Mouse (Mus musculus) CD4-positive, CD25-positive, alpha-beta regulatory T cell, adult 4 months (primary cell): ENCODE data around the gene Cd8a. TPM values are rescaled to one million over a fixed set of nuclear protein-coding genes. Genes with fewer than 3 reads are reported as not detected.

ENCODE experiments used
- ATAC-seq: one replicate; pipeline ENCODE4 v1.8.0; 2017
- polyA plus RNA-seq, 2 experiments: library from polyadenylated mRNA; unstranded; fragments of 100-300 nt; shearing (Covaris generic); gene quantifications; one replicate each; pipeline ENCODE4 v1.2.1; 2017

Cd8a gene
- polyA plus RNA-seq, 2 experiments from 2014 or later = 1.6 to 2.4 TPM

DNA sequence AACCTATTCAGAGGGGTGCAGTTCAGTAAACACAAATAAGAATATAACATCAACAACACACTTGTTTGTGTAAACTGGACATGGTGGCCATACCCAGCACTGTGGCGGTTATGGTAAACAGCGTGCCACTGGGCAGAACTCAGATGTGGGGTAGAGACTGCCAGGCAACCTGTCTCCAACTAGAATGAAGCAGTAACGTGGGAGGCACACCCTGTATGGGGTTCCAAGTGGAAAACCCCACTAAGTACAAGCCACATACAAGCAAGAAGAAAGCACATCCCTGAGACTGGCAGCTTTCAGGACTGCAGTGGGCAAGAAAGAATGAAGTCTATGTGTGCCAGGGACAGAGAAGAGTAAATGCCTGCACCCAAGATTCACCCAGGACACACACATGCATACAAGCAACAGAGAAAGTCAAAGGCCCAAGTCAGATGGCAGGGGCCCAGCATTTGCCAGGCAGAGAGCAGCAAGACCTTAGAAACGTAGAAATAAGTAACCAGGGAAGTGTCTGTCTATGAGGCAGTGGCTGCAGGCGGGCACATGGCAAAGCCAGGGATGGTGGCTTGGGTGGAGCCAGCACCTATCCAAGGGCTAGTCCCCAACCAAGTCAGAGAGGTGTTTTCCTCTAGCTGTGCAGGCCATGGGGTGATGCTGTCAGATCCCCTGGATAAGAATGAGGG, 1.0 kb upstream of the Cd8a start:
- ATAC-seq = no peak

DNA sequence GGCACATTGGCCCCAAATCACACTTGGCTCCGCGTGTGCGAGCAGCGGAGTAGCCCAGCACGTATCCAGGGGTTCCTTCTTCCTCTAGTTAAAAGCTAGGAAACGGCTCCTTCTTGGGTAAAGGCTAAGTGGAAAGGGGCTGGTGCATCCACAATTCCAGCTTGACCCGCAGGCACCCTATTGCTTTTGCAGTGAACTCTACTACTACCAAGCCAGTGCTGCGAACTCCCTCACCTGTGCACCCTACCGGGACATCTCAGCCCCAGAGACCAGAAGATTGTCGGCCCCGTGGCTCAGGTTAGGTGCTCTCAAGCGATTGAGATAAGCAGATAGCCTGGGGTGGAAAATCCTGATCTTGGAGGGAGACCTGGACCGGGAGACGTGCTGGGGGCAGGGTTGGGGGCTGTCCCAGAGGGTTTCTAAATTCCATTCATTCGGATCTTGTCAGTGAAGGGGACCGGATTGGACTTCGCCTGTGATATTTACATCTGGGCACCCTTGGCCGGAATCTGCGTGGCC, 1.1 kb downstream of the Cd8a start:
- ATAC-seq = no peak

DNA sequence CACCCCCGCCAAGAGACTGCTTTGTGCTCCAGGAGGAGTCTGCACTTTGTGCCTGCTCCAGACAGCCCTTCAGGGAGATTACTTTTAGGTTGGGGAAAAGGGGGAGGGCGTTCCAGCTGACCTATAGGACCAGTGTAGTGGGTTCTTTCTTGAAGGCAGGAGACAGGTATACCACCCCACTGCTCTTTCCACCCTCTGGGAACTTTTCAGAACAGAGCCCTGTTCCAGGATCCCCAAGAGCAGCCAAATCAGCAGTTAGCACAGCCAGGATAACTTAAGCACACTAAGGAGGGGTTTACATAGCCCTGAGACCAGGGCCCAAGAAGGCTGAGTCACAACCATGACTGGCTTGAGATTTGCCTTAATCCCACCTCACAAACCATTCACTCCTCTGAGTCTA, 1.7 kb downstream of the Cd8a start:
- no peak for ATAC-seq

DNA sequence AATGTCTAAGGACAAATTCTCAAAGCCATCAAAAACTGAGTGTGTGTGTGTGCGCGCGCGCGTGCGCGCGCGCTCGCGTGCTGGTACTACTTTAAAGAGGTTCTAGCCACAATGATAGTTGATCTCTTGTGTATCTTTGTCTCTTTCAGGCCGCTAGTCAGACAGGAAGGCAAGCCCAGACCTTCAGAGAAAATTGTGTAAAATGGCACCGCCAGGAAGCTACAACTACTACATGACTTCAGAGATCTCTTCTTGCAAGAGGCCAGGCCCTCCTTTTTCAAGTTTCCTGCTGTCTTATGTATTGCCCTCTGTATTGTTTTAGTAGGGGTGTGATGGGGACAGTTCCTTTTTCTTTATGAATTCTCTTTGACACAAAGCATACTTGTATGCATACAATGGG, 3.5 kb downstream of the Cd8a start:
- no peak for ATAC-seq

DNA sequence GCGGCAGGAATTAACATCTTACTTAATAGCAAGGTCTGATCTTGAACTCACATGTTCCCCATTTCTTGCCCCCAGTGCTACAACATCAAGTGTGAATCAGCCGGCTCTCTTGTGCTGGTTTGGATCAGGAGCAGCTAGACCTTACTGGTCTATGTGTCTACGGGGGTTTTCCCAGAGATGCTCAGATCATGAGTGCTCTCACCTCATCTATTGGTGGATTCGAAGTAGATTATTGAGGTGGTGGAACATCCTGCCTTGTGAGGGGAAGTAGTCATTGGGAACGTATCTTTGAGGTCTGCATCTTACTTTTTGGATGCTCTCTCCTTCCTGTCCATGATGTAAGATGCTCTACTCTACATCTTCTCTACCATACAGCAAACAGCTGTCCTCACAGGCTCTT, 8.4 kb downstream of the Cd8a start:
- no peak for ATAC-seq

DNA sequence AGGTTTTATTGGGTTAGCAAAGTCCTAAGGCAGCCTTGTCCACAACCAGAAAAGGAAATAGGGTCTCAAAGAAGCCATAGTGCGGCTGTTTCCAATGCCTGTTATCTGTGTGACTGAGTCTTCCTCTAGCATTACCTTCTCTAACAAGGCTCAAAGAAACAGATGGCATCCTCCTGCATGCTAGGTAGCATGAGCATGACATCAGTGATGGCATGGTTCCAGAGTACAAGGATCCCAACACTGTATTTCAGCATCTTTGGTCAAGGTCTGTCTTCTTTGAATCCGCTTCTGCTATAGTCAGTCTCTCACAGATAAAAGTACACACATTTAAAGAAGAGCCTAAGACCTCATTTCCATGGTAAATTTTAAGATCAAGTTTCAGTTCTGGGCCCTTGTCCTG, 17.3 kb downstream of the Cd8a start:
- ATAC-seq = no peak

DNA sequence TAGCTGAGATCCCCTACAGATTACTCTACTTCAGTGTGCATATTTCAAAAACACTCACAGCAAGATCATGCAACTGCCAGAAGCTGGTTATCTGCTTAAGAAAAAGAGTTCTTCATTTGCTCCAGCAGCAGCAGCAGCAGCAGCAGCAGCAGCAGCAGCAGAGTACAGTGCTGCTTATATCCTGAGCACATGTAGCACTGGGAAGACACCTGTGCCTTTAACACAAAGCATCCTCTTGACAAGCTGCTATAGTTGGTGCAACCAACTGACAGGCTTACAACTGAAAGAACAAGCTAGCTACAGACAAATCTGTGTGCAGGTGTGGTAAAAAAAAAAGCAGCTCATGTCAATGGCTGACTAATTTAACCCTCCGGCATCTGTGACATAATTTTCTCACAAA, 22.8 kb downstream of the Cd8a start:
- ATAC-seq = no peak

DNA sequence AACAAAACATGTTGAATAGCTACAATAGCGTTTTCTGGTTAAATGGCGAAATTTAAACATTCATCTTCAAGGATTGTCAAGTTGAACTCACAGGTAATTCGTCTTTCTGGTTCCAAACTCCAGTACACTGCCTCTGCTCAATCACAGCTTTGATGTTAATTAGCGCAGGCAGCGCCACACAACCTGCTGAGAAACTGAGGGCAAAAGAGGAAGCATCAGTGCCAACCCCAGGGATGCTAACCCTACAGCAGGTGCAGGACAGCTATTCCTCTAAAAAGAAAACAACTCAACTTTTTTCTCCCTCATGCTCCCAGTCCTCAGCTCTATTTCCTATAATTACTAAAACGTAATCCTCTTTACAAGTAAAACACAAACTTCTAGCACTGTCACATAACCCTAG, 23.5 kb downstream of the Cd8a start:
- no peak for ATAC-seq

DNA sequence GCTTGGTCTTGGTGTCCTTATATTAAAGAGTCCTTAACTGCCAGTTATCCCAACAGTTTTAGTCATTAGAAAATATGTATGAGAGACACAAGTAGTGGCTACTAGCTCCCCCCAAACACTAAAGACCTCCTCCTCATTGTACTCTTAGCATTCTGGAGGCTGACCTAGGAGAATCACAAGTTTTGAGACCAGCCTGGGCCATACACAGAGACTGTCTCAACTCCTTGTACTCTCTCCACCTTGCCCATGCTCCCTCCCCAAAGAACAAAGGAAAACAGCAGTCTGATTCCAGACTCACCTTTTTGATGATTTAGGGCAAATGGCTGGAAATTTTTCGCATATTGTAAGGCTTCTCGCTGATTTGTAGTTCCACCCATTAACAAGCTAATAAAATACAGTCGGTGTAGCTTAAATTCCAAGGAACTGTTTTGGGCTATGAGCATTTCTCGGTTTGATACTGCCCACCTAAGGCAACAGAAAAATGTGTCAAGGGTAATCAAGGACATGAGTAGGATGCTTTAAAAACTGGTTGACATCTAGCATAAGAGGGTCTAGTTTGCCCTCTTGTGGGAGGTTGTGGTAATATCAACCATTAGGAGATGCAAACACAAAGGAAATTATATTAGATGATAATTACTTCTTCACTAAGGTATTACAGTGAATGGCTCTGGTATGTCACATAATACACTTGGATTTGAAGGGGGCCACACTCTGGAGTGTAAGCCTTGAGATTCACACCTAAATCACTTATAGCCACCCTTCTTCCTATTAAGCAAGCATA, 25.8 kb downstream of the Cd8a start:
- peak; percentile 67 for ATAC-seq

DNA sequence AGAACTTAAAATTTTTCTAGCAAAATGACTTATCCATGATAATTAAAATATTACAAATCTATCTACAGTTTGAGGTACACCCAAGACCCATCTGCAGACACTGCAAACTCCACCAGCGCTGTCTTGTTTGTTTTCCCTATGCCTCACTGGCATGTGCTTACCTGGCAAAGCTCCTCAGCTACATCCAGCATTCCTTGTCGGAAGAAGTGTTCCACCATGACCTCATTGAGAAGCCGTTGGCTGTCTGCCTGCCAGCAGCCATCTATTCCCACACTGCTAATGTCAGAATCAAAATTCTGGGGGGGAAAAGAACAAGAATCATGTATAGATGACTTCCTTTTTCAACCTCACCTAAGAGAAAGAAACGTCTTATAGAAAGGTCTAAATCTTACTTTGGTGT, 41.4 kb downstream of the Cd8a start:
- ATAC-seq = no peak

DNA sequence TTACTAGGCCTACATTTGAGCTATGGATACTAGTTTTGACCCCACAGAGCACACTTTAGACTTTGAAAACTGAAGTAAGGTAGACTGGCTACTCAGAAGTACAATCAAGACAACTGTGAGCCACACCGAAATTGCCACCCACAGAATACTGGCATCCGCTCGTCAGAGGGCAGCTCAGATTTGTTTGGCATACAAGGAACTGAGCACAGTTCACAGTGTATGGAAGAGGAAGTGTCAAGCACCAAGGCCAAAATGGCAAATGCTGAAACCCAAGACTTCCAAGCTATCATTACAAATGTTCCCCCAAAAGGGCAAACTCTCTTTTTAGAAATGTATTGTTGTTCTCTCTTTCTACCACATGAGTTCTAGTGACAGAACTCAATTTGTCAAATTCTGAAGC, 42.2 kb downstream of the Cd8a start:
- no peak for ATAC-seq

DNA sequence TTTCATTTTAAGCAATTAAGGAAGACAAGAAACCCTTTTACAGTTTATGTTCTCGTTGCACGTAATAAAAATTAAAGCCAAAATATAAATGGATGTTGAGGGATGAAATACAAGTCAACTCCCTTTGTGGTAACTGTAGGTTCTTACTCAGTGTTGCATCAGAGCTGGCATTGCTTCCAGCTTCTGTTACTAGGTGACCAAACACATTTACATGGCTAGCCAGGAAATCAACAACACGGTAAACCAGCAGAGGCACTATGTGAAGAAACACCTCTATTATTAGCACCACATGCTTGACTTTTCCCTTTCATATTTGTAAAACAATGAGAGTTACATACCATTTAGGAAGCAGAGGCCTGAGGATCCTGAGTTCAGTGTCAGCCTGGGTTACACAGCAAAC, 45.6 kb downstream of the Cd8a start:
- ATAC-seq = no peak

DNA sequence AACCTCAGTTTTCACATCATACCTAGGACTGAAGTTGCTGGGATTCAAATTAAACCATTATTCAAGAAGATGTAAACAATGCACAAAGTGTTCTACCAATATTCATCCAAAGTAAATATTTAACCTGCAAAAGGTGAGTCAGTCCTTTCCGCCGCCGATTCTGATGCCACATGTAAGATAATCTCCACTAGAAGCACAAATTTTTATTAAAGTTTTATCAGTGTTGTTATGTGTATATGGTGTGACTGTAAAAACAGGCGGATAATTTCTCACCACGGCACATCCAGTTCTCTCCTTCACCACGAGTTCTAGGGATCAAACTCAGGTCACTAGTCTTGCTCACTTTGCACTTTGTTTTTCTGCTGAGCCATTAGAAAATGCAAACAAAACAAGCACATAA, 47.6 kb downstream of the Cd8a start:
- no peak for ATAC-seq

DNA sequence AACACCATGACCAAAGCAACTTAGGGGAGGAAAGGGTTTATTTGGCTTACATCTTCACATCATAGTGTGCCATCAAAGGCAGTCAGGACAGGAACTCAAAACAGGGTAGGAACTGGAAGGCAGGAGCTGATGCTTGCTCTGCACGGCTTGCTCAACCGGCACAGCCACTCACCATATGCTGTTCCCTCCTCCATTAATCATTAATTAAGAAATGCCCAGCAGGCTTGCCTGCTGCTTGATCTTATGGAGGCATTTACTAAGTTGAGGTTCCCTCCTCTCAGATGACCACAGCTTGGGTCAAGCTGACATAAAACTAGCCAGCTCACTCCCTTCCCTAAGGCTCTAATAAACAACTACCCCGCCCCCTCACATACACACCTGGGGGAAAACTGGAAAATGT, 48.9 kb downstream of the Cd8a start:
- ATAC-seq = no peak

DNA sequence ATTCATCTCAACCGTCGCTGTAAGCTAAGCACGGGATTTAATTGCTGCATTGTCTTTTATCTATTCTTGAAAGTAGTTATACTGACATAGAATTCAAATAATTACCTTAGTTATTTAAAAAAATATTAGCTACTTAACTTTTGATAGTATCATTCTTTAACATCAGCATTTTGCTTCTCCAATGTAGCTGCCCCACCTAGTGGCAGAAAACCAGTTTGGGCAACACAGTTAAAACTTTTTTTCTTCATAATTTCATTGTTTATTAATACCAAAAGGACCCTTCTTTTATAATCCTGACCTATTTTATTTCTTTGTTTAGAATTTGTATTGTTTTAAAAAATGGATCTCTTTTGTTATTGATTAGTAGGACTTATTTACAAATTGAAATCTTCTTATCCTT, 49.9 kb downstream of the Cd8a start:
- ATAC-seq = peak; percentile 32

DNA sequence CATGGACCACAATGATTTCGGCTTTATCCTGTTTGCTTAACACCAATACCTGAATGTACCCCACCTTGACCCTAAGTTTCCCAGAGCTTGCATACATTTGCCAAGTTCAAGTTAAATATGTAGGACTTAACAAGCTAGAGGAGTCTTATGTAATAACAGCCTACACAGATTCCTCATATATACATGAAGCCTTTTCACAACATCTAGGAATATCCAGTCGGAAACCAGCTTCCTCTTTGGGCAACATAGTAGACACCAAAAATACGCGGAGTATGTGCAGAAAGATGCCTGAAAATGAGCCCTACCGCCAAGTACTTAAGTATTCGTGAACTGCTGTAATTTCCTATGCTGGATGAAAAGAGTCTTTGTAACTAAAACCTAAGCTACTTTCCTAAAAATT, 52.5 kb downstream of the Cd8a start:
- ATAC-seq = no peak

DNA sequence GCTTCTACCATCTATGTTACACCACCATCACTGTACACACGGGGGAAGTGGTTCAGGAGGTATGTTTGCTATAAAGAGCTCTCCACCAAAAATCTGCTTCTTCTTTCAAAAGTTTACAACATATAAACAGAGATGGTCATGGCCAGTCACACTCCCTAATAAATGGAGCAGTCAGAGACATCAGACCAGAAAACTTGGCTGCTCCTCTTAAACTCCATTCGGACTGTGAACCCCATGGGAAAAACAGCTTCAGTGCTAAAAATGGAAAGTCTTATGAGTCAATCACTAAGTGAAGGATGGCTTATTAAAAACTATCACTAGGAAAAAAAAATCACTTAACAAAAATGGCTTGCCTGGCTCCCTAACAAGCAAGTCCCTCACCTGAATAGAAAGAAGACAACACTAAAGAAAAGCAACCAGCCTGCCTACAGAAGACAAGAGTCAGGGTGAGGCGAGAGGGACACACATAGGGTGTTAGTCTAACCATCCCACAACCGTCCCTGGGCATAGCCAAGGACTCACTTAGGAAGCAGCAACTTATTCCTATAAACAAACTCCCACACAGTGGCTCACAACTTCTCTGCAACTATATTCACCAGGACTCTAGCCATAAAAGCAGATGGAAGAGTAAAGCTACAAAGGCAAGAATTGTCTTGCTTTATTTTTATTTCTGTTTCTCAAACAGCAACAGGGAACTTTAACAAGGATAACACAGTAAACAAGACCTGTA, 54.9 kb downstream of the Cd8a start:
- no peak for ATAC-seq

Other genes starting within 250 kb of the Cd8a start
- gene Thnsl2, start 229.0 kb upstream of the Cd8a start, polyA plus RNA-seq = 1 to 10 TPM; 1.3 to 2.1 TPM
- not detected for gene Fabp1, start 173.6 kb upstream of the Cd8a start, polyA plus RNA-seq
- gene Krcc1, start 101.8 kb upstream of the Cd8a start, polyA plus RNA-seq = 100 to 1,000 TPM in 1 of 2 experiments, 10 to 100 TPM in 1; 85.1 to 101 TPM
- under 1 TPM; 0.18 to 0.50 TPM for gene Smyd1, start 51.2 kb upstream of the Cd8a start, polyA plus RNA-seq
- gene Cd8b1, start 50.6 kb upstream of the Cd8a start, polyA plus RNA-seq = 10 to 100 TPM; 18.6 to 19.3 TPM
- 10 to 100 TPM; 11.6 to 18.4 TPM for gene Rmnd5a, start 67.2 kb downstream of the Cd8a start, polyA plus RNA-seq
- gene Rnf103, start 120.5 kb downstream of the Cd8a start, polyA plus RNA-seq = 1 to 10 TPM; 2.9 to 5.7 TPM
- gene Chmp3, start 170.4 kb downstream of the Cd8a start, polyA plus RNA-seq = 100 to 1,000 TPM in 1 of 2 experiments, 10 to 100 TPM in 1; 73.3 to 112 TPM